Mouse (Mus musculus) lung, adult 2 months (tissue): Measurements from ENCODE around the gene Chrd.

Experiments
- CTCF ChIP-seq: fragments of 200-500 bp; IDR thresholded peaks from 2 replicates; pipeline ENCODE4 v1.5.1; 2011; ENCODE audit warnings: mild to moderate bottlenecking, low read length, control low read depth; ENCODE audit not compliant: insufficient read depth
- POLR2A ChIP-seq: fragments of 200-500 bp; IDR thresholded peaks from 2 replicates; pipeline ENCODE4 v1.6.1; 2011; ENCODE audit warnings: low read depth, mild to moderate bottlenecking, control low read depth, low read length, borderline replicate concordance; ENCODE audit errors: extremely low read depth

DNA sequence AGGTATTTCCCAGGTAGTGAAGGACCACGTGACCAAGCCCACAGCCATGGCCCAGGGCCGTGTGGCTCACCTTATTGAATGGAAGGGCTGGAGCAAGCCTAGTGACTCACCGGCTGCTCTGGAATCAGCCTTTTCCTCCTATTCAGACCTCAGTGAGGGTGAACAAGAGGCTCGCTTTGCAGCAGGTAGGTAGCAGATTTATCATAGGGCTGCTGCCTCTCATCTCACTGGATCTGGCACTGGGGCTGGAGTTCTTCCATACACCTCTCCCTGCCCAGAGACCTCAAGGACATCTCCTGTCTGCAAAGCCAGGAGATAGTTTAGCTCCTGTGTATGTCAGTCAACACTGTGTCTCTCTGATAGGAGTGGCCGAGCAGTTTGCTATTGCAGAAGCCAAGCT is 33.7 kb upstream of the Chrd start:
- no peak for TF ChIP-seq CTCF
- TF ChIP-seq POLR2A: no peak
